ENCODE assay signal across 8 mouse cellular contexts in genomic region chr19:4425610-4426366, GRCm38 (mm10). TPM values are rescaled to one million over a fixed set of nuclear protein-coding genes. Genes with fewer than 3 reads are reported as not detected.
DNase-seq lines count a peak whose midpoint lies in the region; ATAC-seq and TF ChIP-seq lines count a peak whose summit lies in the region.

No protein-coding gene starts in this region.

- no peak for ATAC-seq in cerebellum, adult (ENCODE audit: insufficient number of reproducible peaks, low FRiP score, low TSS enrichment)

- no peak overlapping the region for H3K4me3 ChIP-seq in lung, adult 2 months (replicated peaks; ENCODE audit: extremely low read depth, low read depth, low read length)

- 68% methylated on average over 19 of the region's 19 CpGs for WGBS in lung, adult 2 months

- TF ChIP-seq POLR2A in lung, adult 2 months (IDR thresholded peaks at IDR 0.05; ENCODE audit: borderline replicate concordance, extremely low read depth, low read depth, low read length): no peak

- TF ChIP-seq CTCF in lung, adult 2 months (IDR thresholded peaks at IDR 0.05; ENCODE audit: insufficient read depth, low read length): peak; percentile 61

- peak; percentile 49 to 61 for DNase-seq in cerebellum, adult 18-20 months
- DNase-seq in lung, adult 2 months: peak; percentile 31
- DNase-seq in lung, adult 18-20 months: no peak
- peak; percentile 20 for DNase-seq in c-Kit-negative CD71-positive TER-119-positive erythroid progenitor cells, embryonic 14.5 days (ENCODE audit: low read depth, low spot score)
- peak; percentile 59 to 67 for DNase-seq in kidney, postnatal 4 days
- DNase-seq in thymus, postnatal 0 days (ENCODE audit: low spot score): peak; percentile 37
- no peak for DNase-seq in ovary, postnatal 10 days (ENCODE audit: low spot score)

- H3K4me1 ChIP-seq in lung, adult 2 months (ENCODE audit: control insufficient read depth, insufficient read depth, low read length): no peaks in the 10 kb centered on the region

RNA-seq across cellular contexts. Expression of gene Rhod, which starts 13.4 kb away (rescaled TPM):
- 11.4 and 17.5 TPM in 2 replicates for polyA plus RNA-seq in lung, adult 2 months (2012; rRNA removed)
- polyA plus RNA-seq in thymus, postnatal 0 days (2015; fragmentation: Nextera tagmentation; extraction: Ambion mirVana): 6.6 and 7.7 TPM in 2 replicates

RNA-seq across cellular contexts. Expression of gene Kdm2a, which starts 27.7 kb away (rescaled TPM):
- polyA plus RNA-seq in lung, adult 2 months (2012; rRNA removed): 71.0 and 80.8 TPM in 2 replicates
- polyA plus RNA-seq in thymus, postnatal 0 days (2015; fragmentation: Nextera tagmentation; extraction: Ambion mirVana): 26.0 and 27.6 TPM in 2 replicates

RNA-seq across cellular contexts. Expression of gene Syt12, which starts 51.5 kb away (rescaled TPM):
- 0.82 and 2.3 TPM in 2 replicates for polyA plus RNA-seq in lung, adult 2 months (2012; rRNA removed)
- 0.82 and 1.5 TPM in 2 replicates for polyA plus RNA-seq in thymus, postnatal 0 days (2015; fragmentation: Nextera tagmentation; extraction: Ambion mirVana)

Comparison
In these comparisons a context has a peak if more than half of its experiments do, and no peak if none do; other contexts are left out.
1. DNase-seq: peak in cerebellum, adult 18-20 months (2 of 2), lung, adult 2 months (single experiment), c-Kit-negative CD71-positive TER-119-positive erythroid progenitor cells, embryonic 14.5 days (single experiment), kidney, postnatal 4 days (2 of 2) and thymus, postnatal 0 days (single experiment); none in lung, adult 18-20 months (0 of 2) and ovary, postnatal 10 days (single experiment).